Mouse (Mus musculus): ENCODE data around the gene Gm49361. TPM values are rescaled to one million over a fixed set of nuclear protein-coding genes. Genes with fewer than 3 reads are reported as not detected.

Gene Gm49361
- total and polyA plus RNA-seq, 3 experiments, result 1.9 to 2.2 TPM; not detected in 1

DNA sequence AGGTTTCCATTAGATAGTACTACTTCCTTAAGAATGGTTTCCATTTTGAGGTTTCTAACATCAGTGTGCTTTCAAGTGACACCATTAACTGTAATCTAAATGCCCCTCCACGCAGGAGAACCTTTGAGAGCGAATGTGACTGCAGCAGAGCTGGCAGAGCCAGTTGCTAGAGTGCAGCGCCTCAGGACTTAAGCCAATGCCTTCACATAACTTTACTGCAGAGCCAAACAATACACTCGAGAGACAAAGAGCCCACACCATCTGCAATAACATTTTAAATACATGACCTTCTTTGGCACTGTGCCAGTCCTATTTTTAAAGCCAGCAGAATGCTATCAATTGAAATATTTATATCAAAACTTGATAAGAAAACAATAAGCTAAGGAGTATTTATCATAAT, 116.3 kb downstream of the Gm49361 start:
- whole genome bisulfite sequencing, result 21% methylated on average over 4 of the region's 4 CpGs
- Histone ChIP-seq H3K36me3 (ENCODE audit: control insufficient read depth, insufficient read depth, low read length) (peaks cover 10% of the 10 kb centered on the region), H3K9ac (ENCODE audit: low read depth, low read length) (no peak overlapping the region), H3K27ac (no peak overlapping the region; the same call in 1 of the 2 replicates), H3K4me1 (ENCODE audit: control insufficient read depth, insufficient read depth, low read length) (peaks cover 2% of the 10 kb centered on the region), H3K4me3 (no peak overlapping the region), H3K27me3 (ENCODE audit: control insufficient read depth, insufficient read depth, low read length) (no peaks in the 10 kb centered on the region), H3K79me2 (replicated peaks; ENCODE audit: control insufficient read depth, insufficient read depth, low read length) (no peaks in the 10 kb centered on the region)
- intact Hi-C loops (cut with DNase I), result no loop called here
- no peak for DNase-seq
- TF ChIP-seq CTCF (IDR thresholded peaks at IDR 0.05) (no peak), POLR2A (IDR thresholded peaks at IDR 0.05; ENCODE audit: insufficient read depth, low read depth, low read length) (no peak), EP300 (IDR thresholded peaks at IDR 0.05; ENCODE audit: insufficient read depth, low read depth, low read length) (no peak)

DNA sequence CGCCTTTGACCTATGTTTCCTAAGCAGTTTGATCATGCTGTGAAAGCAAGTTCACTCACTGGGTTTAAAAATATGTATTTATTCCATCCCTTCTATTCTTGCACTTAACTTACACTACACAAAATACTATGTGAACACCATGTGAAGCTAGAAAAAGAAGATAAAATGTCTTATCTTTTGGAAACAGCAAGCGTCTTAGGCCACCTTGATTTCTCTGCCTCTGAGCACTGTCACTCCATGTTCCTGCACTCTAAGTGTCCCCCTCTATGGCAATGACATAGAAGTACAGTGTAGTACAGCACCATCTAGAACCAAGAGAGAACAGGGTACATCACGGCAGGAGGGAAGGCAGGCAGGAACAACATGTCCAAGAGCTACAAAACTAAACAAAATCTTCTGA, 123.0 kb downstream of the Gm49361 start:
- peaks cover 2% of the 10 kb centered on the region for H3K36me3 ChIP-seq (ENCODE audit: control insufficient read depth, insufficient read depth, low read length)
- 61% methylated on average over 3 of the region's 3 CpGs for WGBS
- intact Hi-C loops (cut with DNase I), result loop anchor here (5.0 kb wide), 1 partner anchor 251 kb away; no protein-coding TSS in a partner anchor

DNA sequence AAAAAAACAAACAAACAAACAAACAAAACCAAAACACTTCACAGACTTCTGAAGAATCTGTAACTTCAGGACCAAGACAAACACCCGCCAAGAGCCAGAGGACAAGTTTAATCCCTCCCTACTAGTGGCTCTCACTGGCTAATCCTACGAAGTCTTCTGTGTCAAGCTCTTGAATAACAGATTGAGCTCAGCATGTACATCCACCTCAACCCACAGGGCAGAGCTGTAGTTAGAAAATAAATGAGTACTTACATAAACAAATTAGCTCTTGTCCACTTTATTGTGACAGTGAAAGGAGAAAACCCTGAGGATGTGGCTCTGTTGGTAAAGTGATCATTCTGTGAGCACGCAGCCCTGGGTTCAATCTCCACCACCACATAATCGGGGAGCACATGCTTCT, 124.2 kb downstream of the Gm49361 start:
- no peak overlapping the region for H3K27ac ChIP-seq
- no peak overlapping the region for H3K4me3 ChIP-seq
- no peak overlapping the region for H3K9ac ChIP-seq (ENCODE audit: low read depth, low read length)
- no peaks in the 10 kb centered on the region for H3K79me2 ChIP-seq (replicated peaks; ENCODE audit: control insufficient read depth, insufficient read depth, low read length)
- TF ChIP-seq CTCF (IDR thresholded peaks at IDR 0.05) (no peak), POLR2A (IDR thresholded peaks at IDR 0.05; ENCODE audit: insufficient read depth, low read depth, low read length) (no peak), EP300 (IDR thresholded peaks at IDR 0.05; ENCODE audit: insufficient read depth, low read depth, low read length) (no peak)
- no peaks in the 10 kb centered on the region for H3K27me3 ChIP-seq (ENCODE audit: control insufficient read depth, insufficient read depth, low read length)
- intact Hi-C loops (cut with DNase I), result loop anchor here (5.0 kb wide), 1 partner anchor 249 kb away; no protein-coding TSS in a partner anchor
- H3K4me1 ChIP-seq (ENCODE audit: control insufficient read depth, insufficient read depth, low read length), result no peaks in the 10 kb centered on the region
- peaks cover 2% of the 10 kb centered on the region for H3K36me3 ChIP-seq (ENCODE audit: control insufficient read depth, insufficient read depth, low read length)
- WGBS, result 85% methylated on average over 4 of the region's 4 CpGs
- DNase-seq, result no peak

More for the DNA sequence above, 123.0 kb downstream of the Gm49361 start:
- Histone ChIP-seq H3K4me1 (ENCODE audit: control insufficient read depth, insufficient read depth, low read length) (no peaks in the 10 kb centered on the region), H3K4me3 (no peak overlapping the region), H3K27me3 (ENCODE audit: control insufficient read depth, insufficient read depth, low read length) (no peaks in the 10 kb centered on the region), H3K9ac (ENCODE audit: low read depth, low read length) (no peak overlapping the region), H3K79me2 (replicated peaks; ENCODE audit: control insufficient read depth, insufficient read depth, low read length) (no peaks in the 10 kb centered on the region), H3K27ac (no peak overlapping the region)
- no peak for TF ChIP-seq EP300 (IDR thresholded peaks at IDR 0.05; ENCODE audit: insufficient read depth, low read depth, low read length)
- DNase-seq, result no peak

GRCm38 (mm10) chr14:57620598-57621236, 125.2 kb downstream of the Gm49361 start:
- Histone ChIP-seq H3K36me3 (ENCODE audit: control insufficient read depth, insufficient read depth, low read length) (peaks cover 2% of the 10 kb centered on the region), H3K27me3 (ENCODE audit: control insufficient read depth, insufficient read depth, low read length) (no peaks in the 10 kb centered on the region), H3K9ac (ENCODE audit: low read depth, low read length) (no peak overlapping the region), H3K4me3 (no peak overlapping the region), H3K4me1 (ENCODE audit: control insufficient read depth, insufficient read depth, low read length) (no peaks in the 10 kb centered on the region), H3K27ac (no peak overlapping the region), H3K79me2 (replicated peaks; ENCODE audit: control insufficient read depth, insufficient read depth, low read length) (no peaks in the 10 kb centered on the region)
- WGBS, result 58% methylated on average over 4 of the region's 4 CpGs
- intact Hi-C loops (cut with DNase I), result loop anchor here (5.0 kb wide), 1 partner anchor 248 kb away; no protein-coding TSS in a partner anchor
- DNase-seq, result no peak
- TF ChIP-seq POLR2A (IDR thresholded peaks at IDR 0.05; ENCODE audit: insufficient read depth, low read depth, low read length) (no peak), CTCF (IDR thresholded peaks at IDR 0.05) (no peak), EP300 (IDR thresholded peaks at IDR 0.05; ENCODE audit: insufficient read depth, low read depth, low read length) (no peak)

GRCm38 (mm10) chr14:57619487-57619886, 126.4 kb downstream of the Gm49361 start:
- no peaks in the 10 kb centered on the region for H3K79me2 ChIP-seq (replicated peaks; ENCODE audit: control insufficient read depth, insufficient read depth, low read length)
- no peaks in the 10 kb centered on the region for H3K27me3 ChIP-seq (ENCODE audit: control insufficient read depth, insufficient read depth, low read length)
- intact Hi-C loops (cut with DNase I), result loop anchor here (2.0 to 10.0 kb wide), 2 partner anchors 87 to 195 kb away; partner anchors contain the start of gene Ift88
- TF ChIP-seq EP300 (IDR thresholded peaks at IDR 0.05; ENCODE audit: insufficient read depth, low read depth, low read length), result no peak
- TF ChIP-seq CTCF (IDR thresholded peaks at IDR 0.05), result peak; percentile 80
- peak in 1 of 2 experiments; percentile 18 for DNase-seq
- no peak overlapping the region for H3K4me3 ChIP-seq
- no peaks in the 10 kb centered on the region for H3K4me1 ChIP-seq (ENCODE audit: control insufficient read depth, insufficient read depth, low read length)
- H3K36me3 ChIP-seq (ENCODE audit: control insufficient read depth, insufficient read depth, low read length), result peaks cover 2% of the 10 kb centered on the region
- 35% methylated on average over 2 of the region's 2 CpGs for WGBS
- H3K9ac ChIP-seq (ENCODE audit: low read depth, low read length), result no peak overlapping the region
- H3K27ac ChIP-seq, result no peak overlapping the region

DNA sequence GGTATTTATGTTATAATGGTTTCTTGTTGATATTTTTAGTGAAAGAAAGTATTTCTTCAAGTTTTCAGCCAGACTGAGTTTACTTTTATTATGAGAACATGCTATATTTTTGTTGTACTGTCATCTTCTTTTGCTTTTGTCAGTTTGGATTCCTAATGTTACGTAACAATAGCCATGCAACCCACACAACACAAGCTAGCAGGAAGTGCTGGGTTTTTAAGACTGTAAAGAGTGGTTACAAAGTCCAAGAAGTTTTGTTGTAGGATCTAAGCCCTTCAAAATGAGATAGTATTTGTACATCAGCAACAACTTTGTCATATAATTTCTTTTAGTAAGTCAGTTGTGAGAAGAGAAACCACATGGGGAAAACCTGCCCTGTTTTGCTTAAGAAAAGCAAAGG, 128.2 kb downstream of the Gm49361 start:
- TF ChIP-seq POLR2A (IDR thresholded peaks at IDR 0.05; ENCODE audit: insufficient read depth, low read depth, low read length), result no peak
- TF ChIP-seq EP300 (IDR thresholded peaks at IDR 0.05; ENCODE audit: insufficient read depth, low read depth, low read length), result no peak
- TF ChIP-seq CTCF (IDR thresholded peaks at IDR 0.05), result no peak
- H3K79me2 ChIP-seq (replicated peaks; ENCODE audit: control insufficient read depth, insufficient read depth, low read length), result no peaks in the 10 kb centered on the region
- H3K4me1 ChIP-seq (ENCODE audit: control insufficient read depth, insufficient read depth, low read length), result no peaks in the 10 kb centered on the region
- H3K27ac ChIP-seq, result peak overlapping the region; percentile 38
- peaks cover 2% of the 10 kb centered on the region for H3K36me3 ChIP-seq (ENCODE audit: control insufficient read depth, insufficient read depth, low read length)
- DNase-seq, result no peak
- no peaks in the 10 kb centered on the region for H3K27me3 ChIP-seq (ENCODE audit: control insufficient read depth, insufficient read depth, low read length)
- no peak overlapping the region for H3K4me3 ChIP-seq
- 96% methylated on average over 1 of the region's 1 CpGs for WGBS
- intact Hi-C loops (cut with DNase I), result loop anchor here (2.0 to 10.0 kb wide), 2 partner anchors 85 to 193 kb away; partner anchors contain the start of gene Ift88
- H3K9ac ChIP-seq (ENCODE audit: low read depth, low read length), result no peak overlapping the region
